Mouse (Mus musculus): ENCODE results near the gene Aplp2.

Gene Aplp2

DNA sequence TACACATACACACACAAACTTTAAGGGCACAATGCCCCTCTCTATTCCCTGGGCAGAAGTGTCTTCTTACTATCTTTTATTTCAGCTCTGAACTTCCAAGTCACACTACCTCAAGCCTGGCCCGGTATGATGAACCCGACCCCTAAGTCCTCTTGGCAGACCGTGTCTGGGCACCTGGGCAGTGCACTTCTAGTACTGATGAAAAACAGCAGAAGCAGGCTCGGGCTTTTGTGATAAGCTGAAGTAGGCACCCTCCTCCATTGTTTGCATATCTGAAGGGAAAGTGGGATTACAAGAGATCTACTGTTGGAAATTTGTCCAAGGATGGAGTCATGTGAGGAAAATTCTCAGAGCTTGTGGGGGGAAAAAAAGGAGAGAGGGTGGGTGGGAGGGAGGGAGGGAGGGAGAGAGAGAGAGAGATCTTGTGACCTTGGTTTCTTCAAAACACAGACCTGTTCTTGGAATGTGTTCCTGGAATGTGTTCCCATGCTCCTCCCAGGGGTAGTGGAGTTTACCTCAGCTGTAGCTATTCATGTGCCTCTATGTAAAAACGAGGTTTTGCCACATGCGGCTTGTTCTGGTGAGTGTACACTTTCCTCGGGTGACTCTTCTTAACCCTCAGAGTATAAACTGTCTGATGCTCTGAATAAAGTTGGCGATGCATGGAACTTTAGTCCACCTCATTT, 29.1 kb upstream of the Aplp2 start:
- no peak for TF ChIP-seq GATA4 (IDR thresholded peaks at IDR 0.05; ENCODE audit: insufficient replicate concordance, low read length)

DNA sequence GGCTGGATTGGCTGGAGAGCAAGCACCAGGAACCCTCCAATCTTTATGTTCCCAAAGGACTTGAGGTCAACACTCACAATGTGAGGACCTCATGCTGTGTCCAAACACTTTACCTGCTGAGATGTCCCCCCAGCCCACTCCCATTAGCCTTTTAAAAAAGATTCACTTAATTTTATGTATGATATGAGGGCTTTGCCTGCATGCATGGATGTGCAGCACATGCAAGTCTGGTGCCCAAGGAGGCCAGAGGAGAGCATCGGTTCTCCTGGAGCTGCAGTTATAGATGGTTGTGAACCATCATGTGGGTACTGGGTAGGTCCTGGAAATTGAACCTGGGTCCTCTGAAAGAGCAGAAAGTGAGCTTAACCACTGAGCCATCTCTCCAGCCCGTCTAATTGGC, 27.9 kb upstream of the Aplp2 start:
- TF ChIP-seq GATA4 (IDR thresholded peaks at IDR 0.05; ENCODE audit: insufficient replicate concordance, low read length): no peak

DNA sequence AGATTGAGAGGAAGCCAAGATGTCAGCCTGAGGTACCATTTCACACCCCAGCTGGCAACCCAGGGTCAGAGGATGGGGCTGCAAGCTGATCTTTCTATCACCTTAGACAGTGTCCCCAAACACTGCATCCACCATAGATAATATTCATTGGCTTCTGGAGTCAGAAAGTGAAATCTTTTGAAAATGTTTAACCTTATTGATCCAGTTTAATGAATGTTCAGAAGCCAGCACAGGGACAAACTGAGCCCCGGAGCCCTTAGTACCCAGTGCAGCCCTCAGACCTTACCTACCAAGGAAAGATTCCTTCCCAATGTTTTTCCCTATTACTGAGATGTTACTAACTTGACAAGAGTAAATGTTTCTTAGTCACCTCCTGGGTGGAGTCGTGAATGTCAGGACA, 26.9 kb upstream of the Aplp2 start:
- no peak for TF ChIP-seq GATA4 (IDR thresholded peaks at IDR 0.05; ENCODE audit: insufficient replicate concordance, low read length)

DNA sequence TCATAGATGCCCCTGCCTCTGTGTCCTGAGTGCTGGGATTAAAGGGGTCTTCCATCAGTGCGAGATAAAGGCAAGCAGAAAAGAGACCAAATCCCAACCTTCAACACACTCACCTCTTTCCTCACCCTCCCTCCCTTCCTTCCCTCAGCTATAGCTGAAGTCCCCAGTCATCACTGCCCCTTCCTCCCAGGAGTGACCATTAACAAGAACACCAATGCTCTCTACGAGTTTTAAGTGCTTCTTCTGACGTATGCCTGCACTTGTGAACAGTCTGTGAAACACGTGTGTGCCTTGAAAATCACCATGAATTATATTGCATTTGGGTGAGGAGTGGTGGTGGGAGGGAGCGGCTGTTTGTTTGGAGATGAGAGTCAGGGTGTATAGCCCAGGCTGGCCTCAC, 24.5 kb upstream of the Aplp2 start:
- no peak for TF ChIP-seq GATA4 (IDR thresholded peaks at IDR 0.05; ENCODE audit: insufficient replicate concordance, low read length)

DNA sequence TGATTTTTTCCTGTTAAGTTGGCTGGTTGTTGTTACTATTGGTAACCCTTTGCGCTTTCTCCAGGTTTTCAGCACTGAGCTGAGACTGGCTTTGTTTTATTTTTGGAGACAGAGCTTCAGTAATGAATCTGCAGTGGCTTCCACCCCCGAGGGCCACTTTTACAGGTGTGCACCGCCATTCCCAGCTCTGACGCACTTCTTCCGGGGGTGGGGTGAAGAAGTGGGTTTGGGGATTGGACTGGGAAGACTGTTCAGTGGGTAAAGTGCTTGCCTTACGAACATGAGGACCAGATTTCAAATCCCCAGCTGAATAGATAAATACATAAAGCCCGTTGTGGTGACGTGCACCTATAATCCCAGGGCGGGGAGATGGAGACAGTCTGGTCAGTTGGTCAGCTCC, 23.9 kb upstream of the Aplp2 start:
- no peak for TF ChIP-seq GATA4 (IDR thresholded peaks at IDR 0.05; ENCODE audit: insufficient replicate concordance, low read length)

DNA sequence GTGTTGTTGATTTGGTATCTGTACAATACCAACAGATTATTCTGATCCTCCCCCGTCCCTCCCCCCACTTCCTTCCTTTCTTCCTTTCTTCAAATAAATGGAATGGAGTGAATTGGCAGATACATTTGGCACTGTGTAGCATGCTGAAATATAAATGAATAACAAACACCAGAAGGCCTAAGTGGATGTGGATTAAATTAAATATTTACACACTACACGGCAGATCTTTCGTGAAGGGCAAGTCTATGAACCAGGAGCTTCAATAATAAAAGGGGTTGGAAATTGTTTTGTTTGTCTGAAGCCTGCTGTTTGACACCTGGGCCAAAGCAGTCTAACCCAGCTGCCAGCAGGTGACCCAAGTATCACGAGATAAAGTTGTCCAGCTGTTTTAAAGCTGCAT, 23.4 kb upstream of the Aplp2 start:
- TF ChIP-seq GATA4 (IDR thresholded peaks at IDR 0.05; ENCODE audit: insufficient replicate concordance, low read length): no peak

DNA sequence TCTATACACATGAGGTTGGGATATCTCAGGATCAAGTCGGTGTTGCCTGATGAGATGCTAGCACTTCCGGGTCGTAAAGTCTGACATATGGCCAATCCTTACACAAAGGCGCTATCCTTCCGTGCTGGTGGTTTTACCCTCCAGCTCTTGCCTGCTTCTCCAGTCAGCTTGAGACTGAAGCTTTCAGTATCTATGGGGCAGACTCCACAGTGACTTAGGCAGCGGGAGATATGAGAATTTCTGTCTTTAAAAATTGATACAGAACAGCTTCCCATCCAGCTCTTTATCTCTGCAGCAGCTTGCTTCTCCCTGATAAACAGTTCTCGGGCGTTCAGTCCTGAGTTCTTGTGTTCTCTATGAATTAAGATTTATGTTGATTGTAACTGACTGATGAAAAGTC, 14.9 kb upstream of the Aplp2 start:
- TF ChIP-seq GATA4 (IDR thresholded peaks at IDR 0.05; ENCODE audit: insufficient replicate concordance, low read length): no peak

DNA sequence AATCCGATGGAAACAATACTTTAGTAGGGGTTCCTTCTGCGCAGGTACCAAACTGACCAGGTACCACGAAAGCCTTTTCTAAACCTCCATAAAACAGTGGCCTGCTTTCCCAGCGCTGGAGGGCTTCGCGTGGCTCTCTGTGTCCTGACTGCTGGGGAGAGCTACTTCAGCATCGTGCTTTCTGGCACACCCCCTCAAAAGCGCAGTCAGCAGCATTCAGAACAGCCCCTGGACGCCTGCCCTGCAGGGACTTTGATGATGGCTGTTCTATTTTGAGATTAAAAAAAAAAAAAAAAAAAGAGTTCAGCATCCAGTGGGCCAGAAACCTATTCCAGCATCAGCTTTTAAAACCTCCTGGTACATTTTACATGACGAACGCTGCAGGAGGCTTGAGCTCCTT, 14.2 kb upstream of the Aplp2 start:
- no peak for TF ChIP-seq GATA4 (IDR thresholded peaks at IDR 0.05; ENCODE audit: insufficient replicate concordance, low read length)

DNA sequence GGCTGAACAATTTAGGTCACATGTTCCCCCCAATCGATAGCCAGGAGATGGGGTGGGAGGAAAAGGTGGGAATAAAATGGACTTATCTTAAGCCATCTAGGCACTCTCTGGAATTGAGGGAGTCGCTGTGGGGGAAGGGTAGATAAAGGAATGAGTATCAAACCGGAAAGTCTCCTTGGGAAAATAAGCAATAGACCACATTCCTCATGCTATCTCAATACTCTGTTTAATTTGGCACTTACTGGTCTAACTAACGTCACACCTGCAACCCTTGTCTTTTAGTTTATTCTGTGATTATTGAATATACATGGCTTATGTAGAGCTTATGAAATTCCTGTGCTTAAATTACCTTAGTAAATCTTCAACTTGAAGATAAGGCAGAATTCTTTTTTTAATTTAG, 11.9 kb upstream of the Aplp2 start:
- TF ChIP-seq GATA4 (IDR thresholded peaks at IDR 0.05; ENCODE audit: insufficient replicate concordance, low read length): no peak

DNA sequence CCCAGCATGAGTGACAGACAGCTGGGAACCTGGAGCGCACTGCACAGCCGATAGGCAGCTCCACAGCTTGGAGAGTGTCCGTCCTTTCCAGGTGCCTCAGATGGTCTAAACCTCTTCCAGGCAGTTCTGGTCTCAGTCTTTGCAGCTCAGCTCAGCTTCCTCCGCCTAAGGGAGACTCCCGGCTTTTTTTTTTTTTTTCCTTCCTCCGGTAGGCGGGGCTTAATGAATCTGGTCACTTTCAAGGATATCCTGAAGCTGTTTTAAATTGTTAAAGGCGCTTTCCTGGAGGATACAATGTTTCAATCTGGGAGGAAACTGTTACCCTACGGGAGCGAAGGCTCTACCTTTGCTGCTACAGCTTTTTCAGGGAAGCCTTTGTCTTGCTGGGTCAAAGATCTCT, 9.6 kb upstream of the Aplp2 start:
- no peak for TF ChIP-seq GATA4 (IDR thresholded peaks at IDR 0.05; ENCODE audit: insufficient replicate concordance, low read length)

DNA sequence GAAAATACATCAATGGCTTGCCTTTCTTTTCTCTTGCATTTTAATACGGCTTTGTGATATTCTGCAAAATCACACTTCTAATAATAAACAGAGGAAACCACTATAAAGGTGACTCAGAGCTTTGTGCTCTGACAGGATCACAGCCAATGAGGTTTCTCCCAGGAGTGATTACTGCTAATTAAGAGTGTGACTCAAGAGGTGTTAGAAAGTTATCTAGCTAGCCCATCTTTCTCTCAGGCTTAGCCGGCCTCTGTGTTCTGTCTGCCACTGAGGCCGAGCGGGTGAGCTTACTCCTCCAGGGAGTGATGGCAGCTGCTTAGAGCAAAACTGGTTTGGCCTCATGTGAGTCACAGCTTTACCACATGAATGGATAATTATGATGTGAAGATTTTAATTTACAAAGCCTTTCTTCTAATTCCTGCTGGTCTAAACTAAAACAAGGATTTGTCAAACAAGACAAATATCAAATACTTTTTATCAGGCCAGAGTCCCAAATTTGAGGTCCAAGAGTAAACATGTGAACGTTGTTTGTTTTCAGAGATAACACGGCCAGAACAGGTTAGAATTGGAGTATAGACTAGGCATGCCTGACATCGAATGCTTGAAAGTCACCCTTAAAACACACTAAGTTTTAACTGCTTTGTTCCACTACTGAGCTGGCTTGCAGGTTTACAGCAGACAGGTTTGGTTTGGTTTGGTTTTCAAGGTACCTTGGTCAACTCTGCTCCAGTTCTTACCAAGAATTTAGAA, 6.2 kb upstream of the Aplp2 start:
- 0 out of 2 replicates have a peak, but pooled peaks have one; percentile 61 for TF ChIP-seq GATA4 (IDR thresholded peaks at IDR 0.05; ENCODE audit: insufficient replicate concordance, low read length)

DNA sequence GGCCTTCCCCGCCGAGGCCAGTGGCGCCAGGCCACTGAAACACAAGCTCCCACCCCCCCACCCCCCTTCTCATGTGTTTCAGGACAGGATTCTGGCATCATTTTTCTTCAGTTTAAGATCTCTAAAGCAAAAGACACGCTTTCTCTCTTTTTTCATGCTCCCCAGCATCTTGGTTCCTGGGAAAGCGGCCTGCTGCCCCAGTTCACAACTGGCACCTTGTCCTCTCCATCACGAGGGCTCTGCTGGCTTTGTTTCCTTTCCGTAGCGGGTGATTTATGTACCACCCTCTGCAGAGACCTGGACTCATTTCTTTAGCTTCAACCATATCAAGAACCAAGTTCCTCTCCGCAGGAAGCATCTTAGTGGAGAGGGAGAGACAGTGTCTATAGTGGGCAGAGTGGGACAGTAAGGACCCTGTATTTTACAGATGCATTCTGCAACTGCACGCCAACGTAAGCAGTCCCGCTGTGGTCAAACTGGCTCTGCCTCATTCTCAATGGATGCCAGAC, 939 bp upstream of the Aplp2 start:
- TF ChIP-seq GATA4 (IDR thresholded peaks at IDR 0.05; ENCODE audit: insufficient replicate concordance, low read length): no peak

DNA sequence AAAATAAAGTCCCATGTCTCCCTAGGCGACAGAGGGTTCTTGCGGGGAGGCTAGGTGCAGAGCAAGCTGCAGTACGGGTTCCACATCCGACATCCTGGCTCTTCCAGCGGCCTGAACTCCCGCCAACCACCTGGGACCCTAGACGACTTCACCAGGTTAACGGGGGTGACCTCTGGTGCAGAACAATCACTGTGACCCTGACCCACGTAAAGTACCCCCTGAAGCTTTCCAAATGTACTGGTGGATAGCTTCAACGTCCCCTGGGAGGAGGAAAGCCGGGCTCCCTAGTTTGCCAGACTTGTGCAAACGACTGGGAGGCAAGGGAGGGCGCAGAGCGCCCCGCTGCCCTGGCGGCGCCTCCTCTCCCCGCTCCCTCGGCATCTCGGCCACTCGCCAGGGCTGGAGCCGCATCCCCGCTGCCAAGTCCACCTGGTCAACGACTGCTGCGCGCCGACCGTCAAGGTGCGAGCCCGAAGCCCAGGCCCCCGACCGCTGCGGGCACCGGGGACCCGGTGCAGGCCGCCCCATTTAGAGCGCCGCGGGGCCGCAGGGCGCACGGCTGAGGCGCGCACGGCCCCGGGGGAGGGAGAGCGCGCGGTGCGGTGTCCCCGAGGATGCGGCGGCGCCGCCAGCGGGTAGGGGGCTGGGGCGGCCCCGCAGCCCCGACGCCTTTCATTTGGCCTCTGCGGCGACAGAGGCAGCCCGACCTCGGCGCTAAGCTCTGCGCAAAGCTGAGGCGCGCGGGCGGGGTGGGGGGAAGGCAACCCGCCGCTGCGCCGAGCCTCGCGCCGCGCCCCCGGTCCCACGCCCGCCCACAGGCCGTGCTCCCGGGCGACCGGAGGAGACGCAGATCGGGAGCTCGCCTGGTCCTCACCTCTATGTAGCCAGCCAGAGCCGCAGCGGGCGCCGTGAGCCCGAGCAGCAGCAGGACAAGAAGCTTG, 596 bp downstream of the Aplp2 start:
- TF ChIP-seq GATA4 (IDR thresholded peaks at IDR 0.05; ENCODE audit: insufficient replicate concordance, low read length): no peak

DNA sequence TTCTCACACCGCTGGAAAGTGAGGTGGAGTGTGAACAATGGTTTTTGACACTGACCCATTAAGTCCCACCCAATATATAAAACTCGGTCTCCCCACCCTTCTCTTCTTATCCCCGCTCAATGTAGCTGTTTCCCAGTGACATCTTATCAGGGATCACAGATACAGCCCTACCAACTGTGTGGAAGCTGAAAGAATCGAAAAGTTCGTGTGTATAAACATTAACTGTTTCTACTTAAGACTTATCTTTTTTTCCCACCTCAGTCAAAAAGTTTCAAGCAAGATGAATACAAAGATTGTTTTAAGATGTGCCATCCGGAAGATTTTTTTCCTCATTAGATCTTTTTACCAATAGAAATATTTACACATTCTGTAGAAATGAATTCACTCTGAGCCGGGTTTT, 1.5 kb downstream of the Aplp2 start:
- no peak for TF ChIP-seq GATA4 (IDR thresholded peaks at IDR 0.05; ENCODE audit: insufficient replicate concordance, low read length)

DNA sequence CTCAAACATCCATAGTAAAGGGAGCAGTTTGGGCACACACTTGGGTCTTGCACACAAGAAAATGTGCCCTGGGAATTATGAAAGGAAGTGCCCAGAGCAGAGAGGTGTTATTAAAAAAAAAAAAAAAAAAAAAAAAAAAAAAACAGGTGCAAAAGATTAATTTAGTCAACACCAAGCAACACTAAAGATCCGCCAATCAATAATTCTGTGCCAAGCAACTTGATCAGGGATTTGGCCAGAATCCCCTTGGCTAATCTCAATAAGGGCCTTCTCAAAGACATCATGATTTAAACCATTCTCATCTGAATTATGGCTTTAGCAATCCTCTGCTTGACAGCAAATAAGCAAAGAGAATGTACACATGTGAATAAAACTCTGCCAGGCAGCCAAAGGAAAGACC, 2.1 kb downstream of the Aplp2 start:
- TF ChIP-seq GATA4 (IDR thresholded peaks at IDR 0.05; ENCODE audit: insufficient replicate concordance, low read length): no peak

Data from liver, adult (tissue).